Mouse (Mus musculus) embryo, embryonic 11.5 days (tissue): ENCODE data around the gene Hnrnpc.

Experiments
- DNase-seq: peaks from one replicate; pipeline ENCODE4 v3.0.0-alpha.2; 2012; ENCODE audit warnings: low read depth, low spot score

Gene Hnrnpc

DNA sequence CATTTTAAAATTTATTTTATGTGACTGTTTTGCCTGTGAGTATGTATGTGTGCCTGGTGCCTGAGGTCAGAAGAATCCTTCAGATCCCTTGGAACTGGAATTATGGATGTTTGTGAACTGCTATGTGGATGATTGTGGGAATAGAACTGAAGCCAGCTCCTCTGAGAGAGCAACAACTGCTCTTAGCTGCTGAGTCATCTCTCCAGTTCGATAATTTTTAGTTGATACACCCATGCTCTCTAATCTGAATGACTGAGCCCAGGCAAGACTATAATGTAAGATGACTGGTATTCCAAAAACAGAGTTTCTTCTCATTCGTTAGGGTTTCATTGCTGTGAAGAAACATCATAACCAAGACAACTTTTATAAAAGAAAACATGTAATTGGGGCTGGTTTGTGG lies 79.7 kb downstream of the Hnrnpc start:
- no peak for DNase-seq
